Mouse (Mus musculus) brain, embryonic 14.5 days (tissue): ENCODE data around the gene Tmem259.

Source experiments
- CTCF ChIP-seq: fragments of 200-500 bp; IDR thresholded peaks from 2 replicates; pipeline ENCODE4 v1.5.1; 2012; ENCODE audit warnings: inconsistent platforms, mild to moderate bottlenecking, moderate library complexity, borderline replicate concordance; ENCODE audit not compliant: insufficient read depth, insufficient read length; ENCODE audit errors: extremely low read depth
- POLR2A ChIP-seq: fragments of 200-500 bp; IDR thresholded peaks from 2 replicates; pipeline ENCODE4 v1.6.1; 2012; ENCODE audit warnings: mild to moderate bottlenecking, inconsistent platforms, borderline replicate concordance; ENCODE audit not compliant: poor library complexity, insufficient read depth, insufficient read length, severe bottlenecking; ENCODE audit errors: extremely low read depth

DNA sequence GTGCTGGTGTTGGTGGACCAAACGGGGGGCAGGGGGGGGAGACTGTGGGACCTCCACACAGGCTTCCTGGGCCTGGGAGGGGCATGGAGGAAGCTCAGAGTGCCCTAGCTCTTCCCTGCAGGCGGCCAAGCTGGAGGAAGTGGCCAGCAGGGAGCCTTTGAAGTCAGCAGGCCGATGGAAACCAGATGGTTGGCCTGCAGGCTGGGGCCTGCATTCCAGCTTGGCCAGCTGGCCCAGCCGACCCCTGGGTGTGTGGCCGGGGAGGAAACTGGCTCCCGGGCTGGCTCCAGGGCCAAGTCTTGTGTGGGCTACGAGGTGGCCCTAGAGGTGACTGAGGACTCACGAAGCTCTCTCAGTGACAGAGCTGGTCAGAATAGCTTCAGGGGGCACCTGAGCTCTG, 51.4 kb downstream of the Tmem259 start:
- TF ChIP-seq CTCF (no peak), POLR2A (no peak)
